ENCODE assay signal across 8 mouse cellular contexts in genomic region chr4:120570438-120571069, GRCm38 (mm10). TPM values are rescaled to one million over a fixed set of nuclear protein-coding genes. Genes with fewer than 3 reads are reported as not detected.
DNase-seq lines count a peak whose midpoint lies in the region; ATAC-seq and TF ChIP-seq lines count a peak whose summit lies in the region.

No protein-coding gene starts in this region.

- H3K9me3 ChIP-seq in heart, embryonic 14.5 days (ENCODE audit: control insufficient read depth, low read length): no peaks in the 10 kb centered on the region
- no peaks in the 10 kb centered on the region for H3K9me3 ChIP-seq in G1E (replicated peaks)
- no peaks in the 10 kb centered on the region for H3K9me3 ChIP-seq in forebrain, embryonic 16.5 days (ENCODE audit: control insufficient read depth, low read length)

- H3K4me2 ChIP-seq in heart, embryonic 14.5 days (ENCODE audit: low read length): peak overlapping the region; percentile 73
- peak overlapping the region; percentile 84 for H3K4me2 ChIP-seq in forebrain, embryonic 16.5 days (ENCODE audit: low read length)

- peak overlapping the region; percentile 95 for H3K9ac ChIP-seq in heart, embryonic 14.5 days (ENCODE audit: low read length)
- H3K9ac ChIP-seq in forebrain, embryonic 16.5 days (replicated peaks; ENCODE audit: low read depth, low read length): peak overlapping the region; percentile 90

- no peak for DNase-seq in heart, adult 8-10 months (ENCODE audit: low spot score)
- DNase-seq in G1E (ENCODE audit: low spot score): no peak
- no peak for DNase-seq in adrenal gland, adult (ENCODE audit: inconsistent age in 2 of 2, low spot score in 1 of 2)
- DNase-seq in thymus, postnatal 25 days: no peak
- no peak for DNase-seq in cerebellum, postnatal 4 days (ENCODE audit: low spot score in 2 of 2)

- H3K4me1 ChIP-seq in heart, embryonic 14.5 days (ENCODE audit: control insufficient read depth in 2 of 2, insufficient read depth in 2 of 2, low read length in 2 of 2): peaks cover 7 to 41% of the 10 kb centered on the region in 2 experiments
- peaks cover 33% of the 10 kb centered on the region for H3K4me1 ChIP-seq in G1E (ENCODE audit: insufficient read depth, low read depth, low read length)
- peaks cover 16% of the 10 kb centered on the region for H3K4me1 ChIP-seq in forebrain, embryonic 16.5 days (replicated peaks; ENCODE audit: control insufficient read depth, insufficient read depth, low read length)

- H3K27me3 ChIP-seq in heart, embryonic 14.5 days (ENCODE audit: control insufficient read depth, insufficient read depth, low read length): no peaks in the 10 kb centered on the region
- H3K27me3 ChIP-seq in G1E (ENCODE audit: insufficient read depth, low read length): no peaks in the 10 kb centered on the region
- no peaks in the 10 kb centered on the region for H3K27me3 ChIP-seq in forebrain, embryonic 16.5 days (replicated peaks; ENCODE audit: control insufficient read depth, insufficient read depth, low read length)

- peak overlapping the region; percentile 78 to 83 for H3K4me3 ChIP-seq in heart, embryonic 14.5 days (ENCODE audit: control insufficient read depth in 1 of 2, insufficient read depth in 1 of 2, low read depth in 1 of 2, low read length in 2 of 2)
- peak overlapping the region; percentile 88 for H3K4me3 ChIP-seq in G1E (ENCODE audit: low read depth, low read length)
- peak overlapping the region; percentile 72 for H3K4me3 ChIP-seq in forebrain, embryonic 16.5 days (replicated peaks; ENCODE audit: low read length)

- 1% methylated on average over 27 of the region's 27 CpGs for whole genome bisulfite sequencing in heart, embryonic 14.5 days
- WGBS in forebrain, embryonic 16.5 days: 2% methylated on average over 27 of the region's 27 CpGs

- peaks cover 2% of the 10 kb centered on the region; the same call in 1 of the 2 replicates for H3K36me3 ChIP-seq in heart, embryonic 14.5 days (ENCODE audit: control insufficient read depth, insufficient read depth, low read length)
- peaks cover 22% of the 10 kb centered on the region for H3K36me3 ChIP-seq in G1E (replicated peaks)
- no peaks in the 10 kb centered on the region for H3K36me3 ChIP-seq in forebrain, embryonic 16.5 days (ENCODE audit: control insufficient read depth, insufficient read depth)

- no peak for TF ChIP-seq CTCF in G1E (IDR thresholded peaks at IDR 0.05; ENCODE audit: low read depth, low read length)

- ATAC-seq in heart, embryonic 14.5 days (ENCODE audit: insufficient number of reproducible peaks, insufficient read depth, low FRiP score, low read depth): peak; percentile 34
- 0 out of 2 replicates have a peak, but pooled peaks have one; percentile 2 for ATAC-seq in G1E (ENCODE audit: extremely low read depth, insufficient number of reproducible peaks, low FRiP score, poor library complexity, severe bottlenecking)
- peak; percentile 57 for ATAC-seq in forebrain, embryonic 16.5 days
- ATAC-seq in megakaryocyte progenitor cell, adult 5-6 weeks (replicated peaks; ENCODE audit: poor library complexity): peak; percentile 40

- H3K27ac ChIP-seq in heart, embryonic 14.5 days (replicated peaks in 1 of 2; ENCODE audit: control insufficient read depth in 1 of 2, insufficient read depth in 1 of 2, low read depth in 2 of 2, low read length in 2 of 2): peak overlapping the region; percentile 84 to 85
- peak overlapping the region; percentile 90 for H3K27ac ChIP-seq in forebrain, embryonic 16.5 days (ENCODE audit: low read length)

RNA-seq across cellular contexts. Expression of gene Ctps, which starts 0.5 kb away (rescaled TPM):
- 104 and 109 TPM in 2 replicates for polyA plus RNA-seq in heart, embryonic 14.5 days (2014; fragmentation: Nextera tagmentation; extraction: Ambion mirVana)
- total RNA-seq in heart, adult 8-10 months (2022): 10 to 100 TPM; 27.7 to 31.2 (median 28.0) TPM
- 41.3 and 41.6 TPM in 2 replicates for total RNA-seq in G1E (2014; fragmentation: Nextera tagmentation)
- total RNA-seq in G1E (2017): 39.8 and 40.8 TPM in 2 replicates
- polyA plus RNA-seq in G1E (2012): 6.2 and 9.3 TPM in 2 replicates
- 102 and 103 TPM in 2 replicates for polyA plus RNA-seq in forebrain, embryonic 16.5 days (2015; fragmentation: Nextera tagmentation; extraction: Ambion mirVana)
- 42.0 and 45.9 TPM in 2 replicates for total RNA-seq in megakaryocyte progenitor cell, adult 5-6 weeks (2015)
- total RNA-seq in megakaryocyte progenitor cell, adult 5-6 weeks (2017): 49.9 and 60.3 TPM in 2 replicates

RNA-seq across cellular contexts. Expression of gene Gm8439, which starts 18.0 kb away (rescaled TPM):
- polyA plus RNA-seq in heart, embryonic 14.5 days (2014; fragmentation: Nextera tagmentation; extraction: Ambion mirVana): not detected in 2 replicates
- not detected for total RNA-seq in heart, adult 8-10 months (2022)
- not detected in 2 replicates for total RNA-seq in G1E (2014; fragmentation: Nextera tagmentation)
- not detected in 2 replicates for total RNA-seq in G1E (2017)
- polyA plus RNA-seq in G1E (2012): not detected in 2 replicates
- polyA plus RNA-seq in forebrain, embryonic 16.5 days (2015; fragmentation: Nextera tagmentation; extraction: Ambion mirVana): not detected in 2 replicates
- total RNA-seq in megakaryocyte progenitor cell, adult 5-6 weeks (2015): not detected in 2 replicates
- total RNA-seq in megakaryocyte progenitor cell, adult 5-6 weeks (2017): not detected in 2 replicates

RNA-seq across cellular contexts. Expression of gene Slfnl1, which starts 38.5 kb away (rescaled TPM):
- not detected in 2 replicates for polyA plus RNA-seq in heart, embryonic 14.5 days (2014; fragmentation: Nextera tagmentation; extraction: Ambion mirVana)
- under 1 TPM in 3 of 4 experiments, not detected in 1; 0.14 to 0.35 (median 0.16) TPM for total RNA-seq in heart, adult 8-10 months (2022)
- total RNA-seq in G1E (2014; fragmentation: Nextera tagmentation): not detected in 2 replicates
- 0.12 TPM in 1 of 2 replicates, not detected in the other for total RNA-seq in G1E (2017)
- polyA plus RNA-seq in G1E (2012): not detected in 2 replicates
- polyA plus RNA-seq in forebrain, embryonic 16.5 days (2015; fragmentation: Nextera tagmentation; extraction: Ambion mirVana): not detected in 2 replicates
- not detected in 2 replicates for total RNA-seq in megakaryocyte progenitor cell, adult 5-6 weeks (2015)
- not detected in 2 replicates for total RNA-seq in megakaryocyte progenitor cell, adult 5-6 weeks (2017)

Comparison
In these comparisons a context has a peak if more than half of its experiments do, and no peak if none do; other contexts are left out.
1. ATAC-seq: peak in every context shown above with its lines; median percentile 57 in forebrain, embryonic 16.5 days; 40 in megakaryocyte progenitor cell, adult 5-6 weeks; 34 in heart, embryonic 14.5 days; 2 in G1E.